Mouse (Mus musculus) gastrocnemius, postnatal 14 days (tissue): ENCODE data around the gene Adgb. TPM values are rescaled to one million over a fixed set of nuclear protein-coding genes. Genes with fewer than 3 reads are reported as not detected.

Source experiments
- total RNA-seq, 2 experiments: library from RNA; stranded (reverse); gene quantifications; 2 replicates each; pipeline ENCODE4 v1.2.3; 2021

Adgb gene
- total RNA-seq, 2 experiments from 2014 or later, result 0.08 TPM; not detected in 1

Other genes starting within 250 kb of the Adgb start
- gene Rab32, start 85.9 kb upstream of the Adgb start, total RNA-seq, result 1 to 10 TPM; 1.6 to 2.5 TPM
- not detected for gene Gm10944, start 209.0 kb upstream of the Adgb start, total RNA-seq